Mouse (Mus musculus) layer of hippocampus, postnatal 10 days (tissue): Measurements from ENCODE around the gene Wfs1. TPM values are rescaled to one million over a fixed set of nuclear protein-coding genes. Genes with fewer than 3 reads are reported as not detected.

Experiments
- DNase-seq, 2 experiments: peaks; one replicate each; pipeline ENCODE4 v3.0.0; 2021; ENCODE audit warnings: low spot score in 2 of 2
- total RNA-seq, 2 experiments: library from RNA; stranded (reverse); gene quantifications; 2 replicates each; pipeline ENCODE4 v1.2.3; 2021

Wfs1 gene
- total RNA-seq, 2 experiments from 2014 or later: 65.9 to 91.7 TPM

DNA sequence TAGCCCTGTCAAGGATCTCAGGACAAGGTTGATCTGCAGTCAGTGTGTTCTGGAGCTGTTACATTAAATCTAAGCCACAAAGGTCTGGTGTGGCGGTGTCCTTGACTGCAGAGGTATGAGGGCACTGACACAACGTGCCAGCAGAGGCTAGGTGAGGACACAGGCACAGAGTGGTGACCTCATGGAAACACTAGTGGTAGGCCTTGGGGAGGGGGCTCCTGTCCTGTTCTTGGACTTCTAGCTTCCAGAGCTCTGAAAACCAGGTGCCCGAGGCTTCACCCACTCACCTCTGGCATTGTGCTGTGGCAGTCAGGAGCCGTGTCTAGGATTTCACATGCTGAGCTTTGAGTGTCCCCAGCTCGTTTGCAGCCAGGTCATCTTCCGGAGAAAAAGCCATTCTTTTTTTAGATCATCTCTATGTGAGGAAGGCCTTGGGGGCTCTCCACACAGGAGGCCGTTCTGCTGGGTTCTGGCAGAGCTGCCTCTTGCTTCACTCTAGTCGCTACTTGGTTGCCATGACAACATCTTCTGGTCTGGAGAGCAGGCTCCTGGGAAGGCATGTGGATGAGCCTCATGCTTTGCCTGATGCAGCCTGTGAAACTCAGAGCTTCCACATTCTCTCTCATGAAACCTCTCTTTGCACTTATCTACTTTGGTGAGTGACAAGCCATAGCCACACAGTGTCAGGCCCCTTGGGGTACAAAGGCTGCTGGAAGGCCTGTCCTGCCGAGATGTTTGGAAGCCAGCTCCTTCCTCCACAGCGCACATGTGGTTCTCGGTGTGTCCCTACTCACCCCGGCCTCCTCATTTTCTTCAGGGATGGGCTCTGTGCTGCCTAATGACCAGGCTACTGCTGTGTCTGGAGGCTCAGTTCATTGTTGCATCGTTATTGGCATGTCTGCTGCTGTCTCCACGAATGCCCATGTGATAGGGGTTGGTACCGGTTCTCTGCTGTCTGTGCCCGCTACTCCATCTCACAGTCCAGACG lies 53.2 kb downstream of the Wfs1 start:
- DNase-seq: no peak

DNA sequence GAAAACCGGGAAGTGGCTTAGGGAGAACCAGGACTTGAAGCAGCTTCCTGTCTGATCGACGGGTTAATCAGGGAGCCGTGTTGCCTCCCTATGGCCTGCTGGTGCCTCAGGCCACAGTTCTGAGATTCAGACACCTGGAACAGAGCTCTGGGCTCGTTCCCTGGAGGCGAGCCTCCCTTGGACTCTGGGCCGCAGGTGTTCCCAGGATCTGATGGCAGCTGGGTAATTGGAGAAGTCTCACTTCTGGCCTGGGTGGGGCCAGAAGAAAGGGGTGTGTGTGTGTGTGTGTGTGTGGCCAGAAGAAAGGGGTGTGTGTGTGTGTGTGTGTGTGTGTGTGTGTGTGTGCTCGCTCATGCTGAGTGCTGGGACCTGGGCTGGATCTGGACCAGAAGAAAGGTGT lies 55.6 kb downstream of the Wfs1 start:
- no peak for DNase-seq

DNA sequence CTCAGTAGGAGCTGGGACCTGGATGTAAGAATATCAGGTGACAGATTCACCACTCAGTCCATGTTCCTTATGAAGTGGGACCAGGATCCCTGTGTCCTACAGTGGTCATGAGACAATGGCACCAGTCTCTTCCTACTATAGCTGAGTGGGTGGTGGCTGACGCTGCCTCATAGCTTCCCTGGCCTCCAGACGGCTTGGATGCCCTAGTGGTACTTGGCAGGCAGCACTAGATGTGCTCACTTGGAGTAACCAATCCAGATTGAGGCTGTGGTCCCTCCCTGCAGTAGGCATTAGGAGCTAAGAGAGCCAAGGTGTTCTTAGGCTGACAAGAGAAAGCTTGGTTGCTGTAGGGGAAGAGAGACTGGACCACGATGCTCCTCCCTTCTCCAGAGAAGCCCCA lies 59.6 kb downstream of the Wfs1 start:
- DNase-seq: no peak

DNA sequence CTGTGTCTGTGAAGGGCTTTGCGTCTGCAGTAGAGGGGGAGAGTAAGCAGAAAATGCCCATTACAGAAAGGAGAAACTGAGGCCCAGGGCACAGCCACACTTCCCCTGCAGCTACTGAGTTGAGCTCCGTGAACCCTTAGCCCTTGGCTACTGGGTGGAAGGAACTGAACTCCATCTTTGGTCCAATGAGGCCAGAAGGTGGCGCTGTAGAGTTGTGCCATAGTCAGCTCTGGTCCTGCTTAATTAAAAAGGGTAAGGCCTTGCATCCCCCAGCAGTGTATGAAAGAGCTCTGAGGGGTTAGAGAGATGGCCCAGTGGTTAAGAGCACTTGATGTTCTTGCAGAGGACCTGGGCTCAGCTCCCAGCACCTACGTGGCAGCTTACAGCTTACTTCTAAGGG lies 60.3 kb downstream of the Wfs1 start:
- DNase-seq: no peak

DNA sequence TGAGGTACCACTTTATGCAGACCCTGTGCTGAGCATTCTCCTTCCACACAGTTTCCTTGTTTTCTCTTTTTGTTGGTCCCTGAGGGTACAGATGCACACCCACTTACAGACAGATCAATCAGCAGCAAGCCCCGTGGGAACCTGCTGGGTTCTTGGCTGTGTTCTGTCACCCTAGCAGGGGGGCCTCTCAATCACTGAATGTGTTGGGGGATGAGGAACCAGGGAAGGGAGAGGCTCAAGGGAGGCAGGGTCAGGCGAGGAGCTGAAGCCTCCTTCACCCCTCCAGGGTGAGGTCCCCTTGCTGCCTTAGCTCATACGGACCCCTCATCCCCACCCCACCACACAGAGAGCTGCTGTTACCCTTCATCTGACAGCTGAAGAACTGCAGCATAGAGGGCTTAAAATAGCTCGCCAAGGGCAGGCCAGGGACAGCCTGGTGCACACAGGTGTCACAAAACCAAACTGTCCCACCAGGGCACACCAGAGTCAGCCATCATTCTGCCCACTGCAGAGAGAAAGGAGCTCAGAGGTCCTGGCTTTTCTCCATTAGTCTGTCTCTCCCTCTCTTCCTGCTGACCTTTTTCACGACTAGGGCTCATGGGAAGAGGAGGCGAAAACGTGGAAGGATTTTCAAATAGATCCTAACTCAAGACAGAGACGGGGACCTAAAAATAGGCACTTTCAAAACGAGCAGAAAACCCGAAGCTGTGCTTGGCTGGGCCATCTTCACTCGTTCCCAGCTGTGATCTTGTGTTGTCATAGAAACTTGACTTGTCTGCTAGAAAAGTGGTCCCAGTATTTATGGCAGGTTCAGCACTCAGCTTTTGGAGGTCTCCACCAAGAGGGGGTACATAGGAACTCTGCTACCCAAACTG lies 64.9 kb downstream of the Wfs1 start:
- DNase-seq: no peak

DNA sequence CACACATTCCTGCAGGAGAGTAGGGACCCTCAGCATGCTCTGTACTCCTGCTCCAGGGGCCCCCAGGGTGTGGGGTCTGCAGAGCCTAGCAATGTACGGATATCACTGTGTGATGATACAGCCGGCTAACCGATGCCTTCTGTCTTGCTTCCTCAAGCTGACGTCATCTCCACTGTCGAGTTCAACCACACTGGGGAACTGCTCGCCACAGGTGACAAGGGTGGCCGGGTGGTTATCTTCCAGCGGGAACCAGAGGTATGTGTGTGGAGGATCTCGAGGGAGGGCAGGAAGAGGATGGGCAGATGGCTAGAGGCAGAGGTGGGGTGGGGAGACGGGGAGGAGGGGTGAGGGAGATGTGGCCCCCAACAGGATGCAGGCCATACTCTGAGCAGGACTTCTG lies 66.2 kb downstream of the Wfs1 start:
- DNase-seq: no peak

DNA sequence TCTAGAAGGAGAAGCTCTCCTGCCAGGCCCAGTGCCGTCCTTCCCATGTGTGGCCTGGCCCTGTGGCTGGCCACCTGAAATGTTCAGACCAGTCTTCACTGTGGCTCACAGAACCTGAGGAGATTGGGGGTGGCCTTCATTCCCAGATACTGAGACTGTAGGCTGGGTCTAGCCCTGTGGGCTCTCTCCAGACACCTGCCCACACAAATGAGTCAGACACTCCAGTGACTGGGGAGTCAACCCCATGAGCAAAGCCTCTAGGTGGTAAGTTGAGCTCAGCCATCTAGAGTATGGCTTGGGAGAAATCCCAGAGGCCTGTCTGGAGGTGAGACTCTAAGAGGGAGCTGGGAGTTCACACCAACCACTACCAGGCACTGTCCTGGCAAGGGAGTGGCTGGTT lies 67.1 kb downstream of the Wfs1 start:
- DNase-seq: no peak

DNA sequence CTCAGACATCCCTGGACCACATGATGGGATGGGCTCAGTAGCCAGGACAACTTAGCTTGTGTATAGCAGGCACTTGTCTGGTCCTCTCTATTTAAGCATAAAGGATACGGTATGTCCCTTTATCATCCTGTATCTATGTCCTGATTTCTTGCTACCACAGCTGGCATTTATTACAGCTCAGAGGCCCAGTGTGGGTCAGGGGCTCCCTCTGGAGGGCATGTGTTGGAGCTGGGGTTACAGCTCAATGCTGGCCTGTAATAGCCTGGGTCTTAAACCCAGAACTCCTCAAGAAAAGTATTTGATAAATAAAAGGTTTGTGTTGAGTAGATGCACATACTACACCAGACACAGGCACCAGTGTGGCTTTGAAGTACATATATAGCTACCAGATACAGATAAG lies 68.9 kb downstream of the Wfs1 start:
- no peak for DNase-seq

DNA sequence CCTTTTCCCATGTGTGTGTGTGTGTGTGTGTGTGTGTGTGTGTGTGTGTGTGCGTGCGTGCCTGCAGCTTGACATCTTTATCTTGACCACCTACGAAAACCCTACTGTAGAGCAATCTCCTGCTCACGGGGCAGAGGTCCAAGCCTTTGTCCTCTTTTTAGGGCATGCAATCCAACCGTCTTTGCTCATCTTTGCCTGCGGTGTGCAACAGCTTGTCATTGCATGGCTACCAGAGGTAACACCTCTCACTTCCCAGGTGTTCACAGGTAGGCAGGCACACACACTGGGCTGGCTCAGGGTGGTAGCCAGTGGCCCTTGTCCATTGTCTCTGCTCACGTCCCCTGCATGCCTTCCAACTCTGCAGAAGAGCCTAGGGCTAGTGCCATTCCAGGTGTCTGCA lies 71.0 kb downstream of the Wfs1 start:
- DNase-seq: no peak

DNA sequence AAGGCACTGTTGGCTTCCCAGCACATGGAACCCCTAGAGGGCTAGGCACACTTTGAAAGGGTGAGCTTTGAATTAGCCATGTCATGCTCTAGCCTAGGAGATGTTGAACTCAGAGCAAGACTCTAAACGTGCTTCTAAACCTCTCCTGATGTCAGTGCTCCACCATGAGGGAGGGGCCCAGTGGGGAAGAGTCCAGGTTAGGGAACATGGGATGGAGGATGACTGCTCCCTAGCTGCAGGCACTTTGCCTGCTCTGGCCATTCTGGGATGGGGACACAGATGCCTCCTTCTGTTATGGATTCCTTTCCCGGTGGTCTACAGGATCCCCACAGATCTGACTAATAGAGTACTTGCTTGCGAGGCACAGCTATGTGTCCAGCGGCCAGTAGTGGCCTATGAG lies 71.8 kb downstream of the Wfs1 start:
- DNase-seq: no peak

DNA sequence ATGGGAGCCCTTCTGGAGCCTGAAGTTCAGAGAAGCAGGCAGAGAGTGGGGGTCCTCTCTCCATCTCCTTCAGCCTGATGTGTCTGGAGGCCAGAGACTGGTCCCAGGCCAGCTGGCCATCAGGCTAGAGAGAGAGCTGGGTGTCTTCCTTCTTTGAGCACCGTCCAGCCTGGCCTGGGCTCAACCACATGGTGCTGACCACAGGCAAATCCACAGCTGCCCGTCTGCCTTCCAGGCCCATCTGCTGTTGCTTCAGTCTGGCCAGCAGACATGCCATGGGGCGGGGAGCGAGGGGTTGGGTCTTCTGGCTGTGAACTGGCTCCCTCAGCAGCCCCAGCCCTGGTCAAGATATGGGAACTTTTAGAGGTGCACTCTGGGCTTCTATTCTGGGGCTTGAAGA lies 72.4 kb downstream of the Wfs1 start:
- no peak for DNase-seq

Other genes with a start within 250 kb of the Wfs1 start
- gene Bloc1s4, start 240.6 kb downstream of the Wfs1 start, total RNA-seq: 10 to 100 TPM; 18.0 to 19.8 TPM
- gene Mrfap1, start 192.4 kb downstream of the Wfs1 start, total RNA-seq: 100 to 1,000 TPM; 520 to 537 TPM
- gene Man2b2, start 158.6 kb downstream of the Wfs1 start, total RNA-seq: 10 to 100 TPM; 17.0 to 18.6 TPM
- gene Ppp2r2c, start 120.7 kb downstream of the Wfs1 start, total RNA-seq: 100 to 1,000 TPM; 298 to 304 TPM
- 10 to 100 TPM; 16.5 to 18.4 TPM for gene Gm1043, start 96.2 kb upstream of the Wfs1 start, total RNA-seq